Mouse (Mus musculus): ENCODE data around the gene Rab11fip3.

- TF ChIP-seq CTCF (IDR thresholded peaks at IDR 0.05; ENCODE audit: low read depth) (no peak), EP300 (optimal IDR thresholded peaks at IDR 0.05) (no peak)
Observed at GRCm38 (mm10) chr17:25951225-25951802, 118.0 kb downstream of the Rab11fip3 start.
